Mouse (Mus musculus): ENCODE data around the gene Vps72. TPM values are rescaled to one million over a fixed set of nuclear protein-coding genes. Genes with fewer than 3 reads are reported as not detected.
"Not testable (repeated sequence)": the region's sequence is repeated elsewhere in the genome, so short reads cannot be mapped to it uniquely, and the experiment has no call there.

Gene Vps72
- total RNA-seq (2021), result 10 to 100 TPM; 40.8 to 45.3 TPM
- long read RNA-seq, experiment 1, transcript Vps72-201 (6 exons, 1,456 nt), result major isoform, 31 of 35 reads
- long read RNA-seq, experiment 1, partial matches to known transcripts, result 4 of 35 reads
- long read RNA-seq, experiment 1, other reads (novel, unspliced or antisense), result 0 of 35 reads
- long read RNA-seq, experiment 2, transcript Vps72-201 (6 exons, 1,456 nt), result major isoform, 57 of 62 reads
- long read RNA-seq, experiment 2, partial matches to known transcripts, result 1 of 62 reads
- long read RNA-seq, experiment 2, other reads (novel, unspliced or antisense), result 4 of 62 reads

DNA sequence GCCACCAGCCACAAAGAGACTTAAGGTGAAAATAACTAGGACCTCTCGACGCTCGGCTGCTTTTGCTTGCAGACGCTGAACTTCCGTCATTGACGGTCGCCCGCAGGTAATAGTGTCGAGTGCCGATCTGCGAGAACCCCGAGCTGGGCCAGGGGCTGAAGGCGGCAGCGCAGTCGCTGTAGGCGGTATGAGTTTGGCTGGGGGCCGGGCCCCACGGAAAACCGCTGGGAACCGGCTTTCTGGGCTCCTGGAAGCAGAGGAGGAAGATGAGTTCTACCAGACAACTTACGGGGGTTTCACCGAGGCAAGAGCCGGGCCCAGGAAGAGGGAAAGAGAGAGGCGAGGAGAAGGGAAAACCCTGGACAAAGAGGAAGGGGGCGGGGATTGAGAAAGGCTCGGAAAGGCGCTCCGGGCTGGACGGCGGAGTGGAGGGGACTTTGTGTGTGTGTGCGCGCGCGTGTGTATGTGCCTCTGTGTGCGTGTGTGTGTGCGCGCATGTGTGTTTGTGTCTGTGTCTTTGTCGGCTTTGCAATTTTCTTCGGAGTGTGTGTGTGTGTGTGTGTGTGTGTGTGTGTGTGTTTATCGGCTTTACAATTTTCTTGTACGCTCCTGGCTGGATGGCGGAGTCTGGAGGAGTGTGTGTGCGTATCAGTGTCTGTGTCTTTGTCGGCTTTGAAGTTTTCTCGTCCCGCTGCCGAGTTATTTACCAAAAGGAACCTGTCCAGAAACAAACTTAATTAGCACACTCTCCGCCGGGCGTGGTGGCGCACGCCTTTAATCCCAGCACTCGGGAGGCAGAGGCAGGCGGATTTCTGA lies at the start of gene Vps72:
Gene Vps72 (plus strand): TSS at position 112 of the 816 bp plus-strand sequence.
- DNase-seq (ENCODE audit: low spot score in 2 of 2), result peak; percentile 89 to 93

DNA sequence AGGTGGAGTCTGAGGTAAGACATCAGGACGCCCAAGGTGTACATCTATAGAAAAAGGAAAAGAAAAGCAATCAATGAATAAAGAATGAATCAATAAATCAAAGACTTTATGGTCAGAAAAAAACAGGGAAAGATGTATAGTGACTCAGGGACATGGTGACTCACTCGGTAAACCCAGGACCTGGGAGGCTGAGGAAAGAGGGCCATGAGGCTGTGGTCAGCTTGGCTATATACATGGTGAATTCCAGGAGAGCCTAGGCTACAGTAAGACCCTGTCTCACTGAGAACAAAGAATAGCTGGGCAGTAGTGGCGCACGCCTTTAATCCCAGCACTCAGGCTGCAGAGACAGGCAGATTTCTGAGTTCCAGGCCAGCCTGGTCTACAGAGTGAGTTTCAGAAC lies 47.1 kb upstream of the Vps72 start:
- no peak for DNase-seq (ENCODE audit: low spot score in 2 of 2)

DNA sequence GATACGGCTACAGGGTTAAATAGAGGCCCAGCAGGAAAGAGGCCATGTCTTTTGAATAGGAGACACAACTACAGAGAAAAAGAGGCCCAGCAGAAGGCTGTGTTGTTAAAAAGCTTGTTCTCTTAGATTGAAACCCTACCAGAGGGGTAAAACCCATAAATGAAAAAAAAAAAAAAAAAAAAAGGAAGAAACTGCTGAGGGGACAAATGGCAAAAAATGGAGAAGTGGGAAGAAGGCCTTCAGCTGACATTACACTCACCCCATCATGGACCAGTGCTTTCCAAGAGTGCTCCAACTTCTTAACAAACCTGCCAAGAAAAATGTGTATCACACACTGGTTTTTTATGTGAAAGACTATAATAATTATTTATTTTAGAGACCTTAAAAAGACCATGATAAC lies 45.3 kb upstream of the Vps72 start:
- no peak for DNase-seq (ENCODE audit: low spot score in 2 of 2)

DNA sequence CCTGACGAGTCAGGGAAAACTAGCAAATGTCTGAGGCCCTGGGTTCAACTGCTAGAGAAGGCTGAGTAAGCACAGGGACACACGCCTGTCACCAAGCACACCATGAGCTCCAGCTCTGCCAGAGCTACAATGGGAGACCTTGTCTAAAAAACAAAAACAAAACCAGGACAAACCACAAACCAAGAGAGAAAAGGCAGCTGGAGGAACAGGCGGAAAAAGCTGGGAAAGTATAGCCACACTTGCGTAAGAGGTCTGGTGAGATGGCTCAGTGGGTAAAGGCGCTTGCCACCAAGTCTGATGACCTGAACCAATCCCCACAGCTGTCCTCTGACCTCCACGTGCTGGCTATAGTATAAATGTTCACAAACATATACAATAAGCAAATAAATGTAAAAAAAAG lies 44.7 kb upstream of the Vps72 start:
- no peak for DNase-seq (ENCODE audit: low spot score in 2 of 2)

DNA sequence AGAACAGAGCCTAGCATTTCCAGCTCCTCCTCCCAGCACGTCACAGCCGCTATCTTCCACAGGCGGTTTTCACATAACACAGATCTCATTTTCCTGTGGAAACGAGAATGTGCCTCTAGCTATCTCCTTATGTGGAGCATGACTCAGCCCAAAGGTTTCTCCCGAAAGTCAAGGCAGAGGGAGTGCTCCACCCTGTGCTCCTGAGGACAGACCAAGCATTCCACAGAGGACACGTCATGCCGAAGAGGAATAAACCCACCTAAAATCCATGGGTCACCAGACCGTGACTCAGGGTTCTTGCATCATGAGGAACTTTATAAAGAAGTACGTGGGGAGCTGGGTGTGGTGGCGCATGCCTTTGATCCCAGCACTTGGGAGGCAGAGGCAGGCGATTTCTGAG lies 44.3 kb upstream of the Vps72 start:
- DNase-seq (ENCODE audit: low spot score in 2 of 2), result no peak

DNA sequence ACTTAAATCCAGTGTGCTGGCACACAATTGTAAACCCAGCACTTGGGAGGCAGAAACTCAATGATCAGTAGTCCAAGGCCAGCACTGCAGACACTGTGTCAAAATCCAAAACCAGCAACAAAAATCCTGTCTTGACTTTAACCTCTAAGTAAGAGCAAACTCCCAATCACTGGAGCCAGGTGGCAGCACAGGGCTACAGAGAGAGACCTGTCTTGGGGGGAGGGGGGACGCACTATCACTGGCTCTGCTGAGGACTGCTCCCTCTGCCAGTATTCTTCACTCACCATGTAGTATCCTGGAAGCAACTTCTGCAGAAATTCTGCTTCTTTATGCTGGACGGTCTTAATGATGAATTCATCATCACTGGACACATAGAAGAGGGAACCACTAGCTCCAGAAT lies 39.2 kb upstream of the Vps72 start:
- DNase-seq (ENCODE audit: low spot score in 2 of 2), result no peak

DNA sequence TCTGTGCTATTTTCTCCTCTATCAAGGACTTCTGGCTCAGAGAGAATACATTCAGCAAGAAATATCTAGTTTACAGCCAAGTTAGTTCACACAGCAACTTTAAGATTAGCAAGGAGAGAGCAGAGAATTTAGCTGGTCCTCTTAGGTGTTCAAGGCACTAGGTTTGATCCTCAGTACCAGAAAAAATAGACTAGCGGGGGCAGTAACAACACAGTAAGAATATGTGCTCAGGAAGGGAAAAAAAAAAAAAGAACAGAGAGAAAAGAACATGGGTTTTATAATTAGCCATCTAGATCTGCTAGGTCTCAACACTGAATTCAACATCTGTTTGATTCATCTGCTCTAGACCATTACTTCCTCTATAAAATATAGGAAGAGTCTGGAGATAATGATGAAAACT lies 22.8 kb upstream of the Vps72 start:
- no peak for DNase-seq (ENCODE audit: low spot score in 2 of 2)

DNA sequence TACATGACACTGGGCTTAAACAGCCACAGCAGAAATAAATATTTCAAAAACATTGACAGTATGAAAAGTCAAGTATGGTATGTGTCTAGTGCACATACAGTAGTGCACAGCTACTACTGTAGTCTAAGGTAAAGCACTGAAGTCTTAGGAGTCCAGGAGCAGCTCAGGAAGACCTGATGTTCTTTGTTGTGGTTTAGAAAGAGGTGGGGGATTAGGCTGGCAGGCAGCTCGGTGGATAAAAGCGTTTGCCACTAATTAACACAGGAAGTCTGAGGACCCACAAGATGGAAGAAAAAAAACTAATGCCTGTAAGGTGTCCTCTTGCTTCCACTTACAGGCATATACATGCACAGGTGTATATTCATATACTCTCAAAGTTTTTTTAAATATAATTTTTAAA lies 10.0 kb upstream of the Vps72 start:
- DNase-seq (ENCODE audit: low spot score in 2 of 2), result no peak

DNA sequence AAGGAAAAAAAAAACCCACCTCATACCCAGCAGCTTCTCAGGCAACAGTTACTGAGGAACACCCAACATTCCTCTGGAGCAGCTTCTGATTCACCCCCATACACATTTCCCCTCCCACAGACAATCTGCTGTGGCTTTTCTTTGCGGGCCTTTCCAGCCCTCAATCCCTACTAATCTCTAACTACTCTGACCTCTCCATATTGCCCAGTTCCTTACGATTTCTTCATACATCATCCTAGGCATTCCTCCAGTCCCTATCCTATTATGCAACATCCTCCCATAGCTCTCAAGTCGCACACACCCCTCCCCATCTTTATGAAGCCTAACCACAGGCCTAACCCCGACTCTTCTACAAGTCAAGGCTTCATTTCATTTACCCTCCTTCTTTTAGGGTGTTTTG lies 5.7 kb upstream of the Vps72 start:
- peak in 1 of 2 experiments; percentile 55 for DNase-seq (ENCODE audit: low spot score in 2 of 2)

DNA sequence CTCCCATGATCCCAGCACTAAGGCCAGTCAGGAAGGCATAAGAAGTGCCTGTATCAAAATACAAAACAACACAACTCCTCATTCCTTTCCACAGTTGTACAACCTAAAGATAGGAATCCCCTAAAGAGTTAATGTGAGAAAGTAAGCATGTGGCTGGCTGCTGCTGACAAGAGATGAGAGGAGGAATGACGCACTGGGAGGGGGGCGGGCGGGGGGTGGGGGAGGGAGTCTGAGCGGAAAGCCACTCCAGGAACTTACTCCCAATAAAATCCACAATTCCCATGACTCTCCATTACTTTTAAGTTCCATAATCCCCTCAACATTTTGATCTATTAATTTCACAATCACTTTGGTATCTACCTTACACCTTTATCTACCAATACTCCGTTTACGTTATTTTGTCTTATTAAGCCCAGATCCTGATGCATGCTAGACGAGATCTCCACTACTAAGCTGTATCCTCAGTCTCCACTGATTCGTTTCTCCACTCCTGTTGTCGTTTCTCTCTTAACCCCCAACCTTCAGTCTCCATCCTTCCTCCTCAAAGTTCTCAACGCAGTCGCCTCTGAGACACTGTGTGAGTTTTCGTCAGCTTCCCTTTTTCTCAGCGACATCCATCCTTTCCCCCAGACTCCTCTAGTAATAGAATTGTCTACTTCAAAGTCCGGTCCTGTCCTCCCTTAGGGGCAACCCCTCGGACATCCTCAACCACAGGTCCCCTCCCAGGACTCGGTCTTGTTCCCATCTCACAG lies 5.1 kb upstream of the Vps72 start:
- no peak for DNase-seq (ENCODE audit: low spot score in 2 of 2)

DNA sequence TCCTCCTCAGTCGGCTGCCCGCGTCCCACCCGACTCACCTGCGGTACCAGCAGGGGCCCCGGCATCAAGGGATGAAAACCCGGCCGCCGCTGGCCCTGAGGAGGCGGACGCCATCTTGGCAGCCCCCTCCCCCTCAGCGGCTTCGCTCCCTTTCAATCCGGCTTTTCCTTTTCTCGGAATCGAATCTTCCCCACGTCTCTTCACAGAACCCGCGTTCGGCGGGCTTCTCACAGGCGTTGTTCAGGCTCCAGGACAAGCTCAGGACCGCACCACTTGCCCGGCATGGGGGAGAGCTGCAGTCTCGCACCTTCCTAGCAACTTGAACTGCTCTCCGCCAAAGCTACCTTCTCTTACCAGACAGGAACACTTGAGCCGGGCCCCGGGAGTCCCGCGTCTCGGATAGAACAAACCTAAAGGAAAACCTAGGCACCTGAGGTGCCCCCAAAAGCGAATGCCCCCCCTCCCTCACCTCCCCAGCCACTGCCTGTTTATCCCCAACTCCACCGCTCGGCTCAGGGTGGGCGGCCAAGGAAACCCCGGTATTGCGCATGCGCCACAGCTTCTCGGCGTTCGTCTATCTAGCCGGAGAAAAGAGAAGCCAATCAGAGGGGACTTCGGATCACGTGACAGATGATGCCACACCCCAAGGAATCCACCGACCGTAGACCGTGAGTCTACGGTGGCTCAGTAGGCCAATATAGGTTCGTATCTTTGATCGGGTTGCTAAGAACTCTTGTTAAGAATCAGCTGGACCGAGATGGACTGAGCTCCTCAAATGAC lies 4.3 kb upstream of the Vps72 start, which contains the start of gene Pip5k1a:
Gene Pip5k1a (minus strand): TSS at position 593 of the 780 bp plus-strand sequence.
- peak; percentile 96 to 99 for DNase-seq (ENCODE audit: low spot score in 2 of 2)

DNA sequence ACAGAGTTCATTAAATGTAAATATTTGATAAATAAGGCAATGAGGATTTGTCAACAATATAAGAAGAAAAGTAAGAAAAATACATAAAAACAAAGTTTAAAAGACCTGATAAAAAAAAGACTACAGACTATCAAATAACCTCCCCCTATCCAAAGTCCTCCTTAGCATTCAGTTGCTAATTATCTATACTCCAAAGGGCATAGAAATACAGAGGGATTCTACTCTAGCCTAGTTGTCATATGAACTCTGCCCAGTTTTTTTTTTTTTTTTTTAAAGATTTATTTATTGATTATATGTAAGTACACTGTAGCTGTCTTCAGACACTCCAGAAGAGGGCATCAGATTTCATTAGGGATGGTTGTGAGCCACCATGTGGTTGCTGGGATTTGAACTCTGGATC lies 3.5 kb upstream of the Vps72 start:
- not testable (repeated sequence) for DNase-seq (ENCODE audit: low spot score in 2 of 2)

DNA sequence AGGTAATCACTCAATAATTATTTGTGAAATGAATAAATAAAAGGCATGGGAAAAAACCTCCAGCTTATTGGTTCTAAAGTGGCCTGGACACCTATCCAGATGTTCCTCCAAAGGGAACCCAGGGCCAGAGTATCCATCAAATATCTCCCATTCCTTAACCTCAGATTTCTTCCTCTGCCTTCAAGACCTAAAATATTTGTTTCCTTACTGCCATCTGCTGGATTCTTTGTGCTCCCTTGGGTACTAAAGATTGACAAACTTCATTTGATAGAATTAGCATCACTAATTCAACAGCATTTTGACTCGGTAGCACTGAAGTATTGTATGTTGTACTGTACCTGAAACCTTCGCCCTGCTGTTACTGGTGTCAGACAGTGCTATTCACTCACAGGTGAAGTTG lies 2.9 kb upstream of the Vps72 start:
- DNase-seq (ENCODE audit: low spot score in 2 of 2), result no peak

DNA sequence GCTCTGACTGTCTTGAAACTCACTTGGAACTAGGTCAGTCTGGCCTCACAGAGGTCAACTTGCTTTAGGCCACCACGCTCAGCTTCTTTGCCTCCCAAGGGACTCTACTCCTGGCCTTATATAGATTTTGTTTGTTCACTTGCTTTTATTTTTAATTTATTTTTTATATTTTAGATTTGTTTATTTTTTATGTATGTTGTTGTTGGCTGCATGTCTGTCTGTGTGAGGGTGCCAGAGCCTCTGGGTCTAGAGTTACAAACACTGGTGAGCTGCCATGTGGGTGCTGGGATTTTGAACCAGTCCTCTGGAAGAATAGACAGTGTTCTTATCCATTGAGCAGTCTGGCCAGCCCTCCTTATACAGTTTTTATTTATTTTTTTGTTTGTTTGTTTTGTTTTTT lies 1.9 kb downstream of the Vps72 start:
- DNase-seq (ENCODE audit: low spot score in 2 of 2), result no peak

DNA sequence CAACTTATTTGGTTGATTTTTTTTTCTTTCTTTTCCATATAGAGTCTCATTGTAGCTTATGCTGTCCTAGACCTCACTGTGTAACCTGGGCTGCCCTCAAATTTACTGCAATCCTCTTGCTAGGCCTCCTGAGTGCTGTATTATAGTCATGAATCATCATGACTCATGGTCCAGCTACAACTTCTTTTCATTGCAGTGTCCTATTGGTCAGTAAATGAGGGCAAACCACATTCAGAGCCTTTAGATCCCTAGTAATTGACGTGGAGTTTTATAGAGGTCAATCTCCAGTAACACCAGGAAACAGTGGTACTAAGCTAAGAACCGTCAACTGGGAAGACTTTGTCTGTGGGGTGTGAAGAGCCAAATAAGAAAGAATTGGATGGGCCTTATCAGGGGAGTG lies 6.9 kb downstream of the Vps72 start:
- no peak for DNase-seq (ENCODE audit: low spot score in 2 of 2)

DNA sequence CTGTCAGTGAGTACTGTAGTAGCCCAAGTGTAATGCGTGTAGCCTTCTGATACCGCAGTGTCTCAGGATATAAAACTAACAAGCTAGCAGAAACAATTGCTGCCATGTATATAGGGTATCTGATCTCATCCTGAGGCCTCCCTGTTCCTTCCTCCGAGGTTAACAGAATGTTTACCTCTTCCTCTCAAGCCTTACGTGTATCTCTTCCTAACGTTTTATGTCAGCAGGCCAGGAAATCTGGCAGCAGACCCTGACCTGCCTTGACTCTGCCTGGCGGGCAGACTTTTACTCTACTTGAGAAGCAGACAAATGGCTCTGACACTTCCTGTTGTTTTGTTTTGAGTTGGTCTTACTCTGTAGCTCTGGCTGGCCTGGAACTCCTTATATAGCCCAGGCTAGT lies 10.8 kb downstream of the Vps72 start:
- DNase-seq (ENCODE audit: low spot score in 2 of 2), result no peak

DNA sequence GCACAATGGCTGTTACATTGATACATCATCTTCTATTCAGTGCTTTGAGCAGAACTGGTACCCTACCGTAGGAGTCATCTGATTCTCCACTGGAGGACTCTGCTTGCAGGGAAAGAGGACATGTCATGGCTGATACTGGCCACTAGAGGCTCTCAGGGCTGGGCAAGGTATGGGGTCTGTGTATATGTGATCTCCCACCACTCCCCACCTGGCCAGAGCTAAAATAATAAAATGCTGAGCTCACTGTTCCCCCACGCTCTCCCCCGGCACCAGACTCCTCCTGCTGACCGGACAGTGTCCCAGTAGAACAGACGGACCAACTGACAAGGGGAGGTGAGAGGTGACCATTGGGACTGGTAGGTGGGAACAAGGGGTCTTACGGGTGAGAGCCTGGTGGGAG lies 13.4 kb downstream of the Vps72 start, which contains the start of gene Tmod4:
Gene Tmod4 (plus strand): TSS at position 231 of the 400 bp plus-strand sequence.
- DNase-seq (ENCODE audit: low spot score in 2 of 2), result no peak

DNA sequence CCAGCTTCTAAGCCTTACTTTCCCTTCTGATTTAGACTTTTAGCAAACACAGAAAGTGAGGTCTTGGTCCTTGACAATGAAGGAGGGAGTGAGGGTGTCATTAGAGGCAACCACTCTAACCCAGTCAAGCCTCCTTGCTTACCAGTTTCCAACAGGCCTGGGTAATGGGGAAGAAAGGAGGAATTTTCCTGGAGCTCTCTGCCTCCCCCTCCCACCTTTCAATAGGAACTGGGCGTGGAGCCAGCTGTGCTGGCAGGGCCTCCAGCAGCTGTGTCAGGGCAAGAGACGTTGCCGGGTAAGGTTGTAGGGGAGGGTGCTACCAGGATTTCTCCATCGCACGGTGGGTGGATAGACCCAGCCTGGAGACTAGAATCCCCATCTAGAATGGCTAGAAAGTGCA lies 14.2 kb downstream of the Vps72 start:
- no peak for DNase-seq (ENCODE audit: low spot score in 2 of 2)

DNA sequence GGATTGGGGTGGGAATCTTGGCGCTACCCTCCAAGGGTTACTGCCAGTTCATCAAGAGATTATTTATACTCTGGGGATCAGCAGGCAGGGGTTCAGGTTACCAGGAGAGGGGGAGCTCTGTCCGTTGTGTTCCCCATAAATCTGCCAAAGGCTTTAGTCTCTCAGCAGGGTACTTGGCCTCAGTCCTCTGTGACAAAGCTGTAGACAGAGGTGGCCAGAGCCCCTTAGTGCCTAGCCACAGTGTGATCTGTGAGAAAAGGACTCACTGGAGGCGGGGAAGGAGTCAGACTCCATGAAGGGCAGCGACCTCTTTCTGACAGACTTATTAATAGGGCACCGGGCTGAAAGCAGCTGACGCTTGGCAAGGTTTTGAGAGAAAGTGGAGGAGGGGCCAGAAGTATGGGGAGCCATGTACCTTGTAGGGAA lies 18.4 kb downstream of the Vps72 start:
- DNase-seq (ENCODE audit: low spot score in 2 of 2), result no peak

DNA sequence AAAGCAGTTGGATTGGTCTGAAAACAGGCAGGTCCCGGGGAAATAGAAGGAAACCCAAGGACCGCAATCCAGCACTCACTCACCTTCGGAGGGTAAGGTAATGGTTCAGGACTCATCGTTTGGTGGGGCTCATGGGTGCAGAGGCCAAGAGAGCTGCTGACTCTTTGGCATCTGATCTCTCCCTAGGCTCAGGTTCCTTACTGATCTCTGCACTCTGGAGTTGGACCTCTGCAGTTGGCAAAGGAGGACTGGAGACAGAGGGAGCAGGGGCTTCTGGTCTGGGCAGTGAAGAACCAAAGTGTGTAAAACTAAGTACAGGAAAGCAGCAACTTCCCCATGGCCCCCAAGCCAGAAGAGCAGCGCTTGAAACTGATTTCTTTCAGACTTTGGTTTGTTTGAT lies 19.3 kb downstream of the Vps72 start:
- no peak for DNase-seq (ENCODE audit: low spot score in 2 of 2)

DNA sequence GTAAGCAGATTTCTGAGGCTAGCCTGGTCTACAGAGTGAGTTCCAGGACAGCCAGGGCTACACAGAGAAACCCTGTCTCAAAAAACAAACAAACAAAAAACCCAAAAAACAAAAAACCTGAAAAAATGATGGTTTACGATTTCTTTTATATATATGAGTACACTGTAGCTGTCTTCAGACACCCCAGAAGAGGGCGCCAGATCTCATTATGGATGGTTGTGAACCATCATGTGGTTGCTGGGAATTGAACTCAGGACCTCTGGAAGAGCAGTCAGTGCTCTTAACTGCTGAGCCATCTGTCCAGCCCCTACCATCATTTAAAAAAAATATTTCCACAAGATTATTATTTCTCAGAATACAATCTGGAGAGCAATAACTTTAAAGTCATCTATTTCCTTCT lies 21.6 kb downstream of the Vps72 start:
- not testable (repeated sequence) for DNase-seq (ENCODE audit: low spot score in 2 of 2)

Measured in layer of hippocampus, postnatal 14 days (tissue).